In genomic region chr16:17252841-17253240, GRCm38 (mm10) we compare ENCODE assay signal across 16 mouse cellular contexts. TPM values are rescaled to one million over a fixed set of nuclear protein-coding genes. Genes with fewer than 3 reads are reported as not detected.
DNase-seq lines count a peak whose midpoint lies in the region; ATAC-seq and TF ChIP-seq lines count a peak whose summit lies in the region.
"Had no signal": no experiment of that assay in that cellular context is flagged by ENCODE, and none has a peak within 500 bp of the region (broad histone marks: within the 10 kb centered on the region; RNA-seq: fewer than 3 reads in every experiment).

No protein-coding gene starts in this region.

- intact Hi-C loops in heart, postnatal 14 days (cut with DNase I), result no loop called here

- H3K36me3 ChIP-seq in heart, embryonic 13.5 days, result peaks cover 21% of the 10 kb centered on the region
- H3K36me3 ChIP-seq in E14TG2a.4 (ENCODE audit: insufficient read depth, low read length), result peaks cover 47% of the 10 kb centered on the region
- peaks cover 10% of the 10 kb centered on the region for H3K36me3 ChIP-seq in liver, embryonic 11.5 days (ENCODE audit: control insufficient read depth, insufficient read depth, low read length)

- no peak overlapping the region for H3K9ac ChIP-seq in heart, embryonic 13.5 days
- peak overlapping the region; percentile 60 for H3K9ac ChIP-seq in liver, embryonic 11.5 days (ENCODE audit: low read depth, low read length)
- H3K9ac ChIP-seq: hindbrain, embryonic 12.5 days; intestine, embryonic 15.5 days had no signal

- no peak overlapping the region for H3K4me2 ChIP-seq in heart, embryonic 13.5 days
- H3K4me2 ChIP-seq in liver, embryonic 11.5 days, result peak overlapping the region; percentile 55
- H3K4me2 ChIP-seq: hindbrain, embryonic 12.5 days; intestine, embryonic 15.5 days had no signal

- no peak for TF ChIP-seq CTCF in E14TG2a.4 (conservative IDR thresholded peaks at IDR 0.05; ENCODE audit: low read length)

- H3K27me3 ChIP-seq in heart, embryonic 13.5 days (replicated peaks), result no peaks in the 10 kb centered on the region
- H3K27me3 ChIP-seq in E14TG2a.4 (ENCODE audit: insufficient read depth, low read length), result no peaks in the 10 kb centered on the region
- H3K27me3 ChIP-seq in liver, embryonic 11.5 days (replicated peaks; ENCODE audit: control insufficient read depth, insufficient read depth, low read length), result no peaks in the 10 kb centered on the region
- H3K27me3 ChIP-seq: hindbrain, embryonic 12.5 days; intestine, embryonic 15.5 days; Patski had no signal

- H3K4me1 ChIP-seq in heart, embryonic 13.5 days, result peaks cover 81% of the 10 kb centered on the region
- peaks cover 98% of the 10 kb centered on the region for H3K4me1 ChIP-seq in E14TG2a.4 (replicated peaks; ENCODE audit: low read depth, low read length)
- H3K4me1 ChIP-seq in liver, embryonic 11.5 days (replicated peaks; ENCODE audit: control insufficient read depth, insufficient read depth, low read length), result peaks cover 56% of the 10 kb centered on the region

- 0 out of 2 replicates have a peak overlapping the region, but pooled peaks have one; percentile 5 for H3K27ac ChIP-seq in heart, embryonic 13.5 days (replicated peaks)
- peak overlapping the region; percentile 71 for H3K27ac ChIP-seq in liver, embryonic 11.5 days (ENCODE audit: low read depth, low read length)
- H3K27ac ChIP-seq: gastrocnemius, adult 2 months; heart, adult 2 months; hindbrain, embryonic 12.5 days; intestine, embryonic 15.5 days had no signal

- 50% methylated on average over 7 of the region's 7 CpGs for WGBS in heart, embryonic 13.5 days
- 46% methylated on average over 7 of the region's 7 CpGs for WGBS in liver, embryonic 11.5 days

- H3K4me3 ChIP-seq in heart, embryonic 13.5 days, result no peak overlapping the region
- H3K4me3 ChIP-seq in E14TG2a.4 (replicated peaks; ENCODE audit: low read length), result peak overlapping the region; percentile 64
- no peak overlapping the region for H3K4me3 ChIP-seq in liver, embryonic 11.5 days (ENCODE audit: low read depth, low read length)
- H3K4me3 ChIP-seq: gastrocnemius, adult 2 months; heart, adult 2 months; hindbrain, embryonic 12.5 days; intestine, embryonic 15.5 days had no signal

- no peak for ATAC-seq in heart, embryonic 13.5 days (ENCODE audit: extremely low read depth, insufficient number of reproducible peaks, low FRiP score, low TSS enrichment)
- ATAC-seq in liver, embryonic 11.5 days (replicated peaks; ENCODE audit: low FRiP score), result 0 out of 2 replicates have a peak, but pooled peaks have one; percentile 45
- ATAC-seq: Patski had no signal

- no peaks in the 10 kb centered on the region for H3K9me3 ChIP-seq in heart, embryonic 13.5 days
- H3K9me3 ChIP-seq in E14TG2a.4 (ENCODE audit: low read length), result no peaks in the 10 kb centered on the region
- no peaks in the 10 kb centered on the region for H3K9me3 ChIP-seq in liver, embryonic 11.5 days (ENCODE audit: control insufficient read depth, low read length)
- H3K9me3 ChIP-seq: hindbrain, embryonic 12.5 days; intestine, embryonic 15.5 days had no signal

- DNase-seq in heart, postnatal 14 days, result no peak
- DNase-seq in ES-CJ7 (ENCODE audit: low read depth, low spot score), result peak; percentile 77
- no peak for DNase-seq in liver, embryonic 11.5 days (ENCODE audit: low spot score)
- no peak for DNase-seq in retina, embryonic 14.5 days (ENCODE audit: low spot score)
- no peak for DNase-seq in testis, postnatal 14 days (ENCODE audit: low spot score)
- DNase-seq: cerebellum, postnatal 14 days; gastrocnemius, adult 2 months; heart, adult 2 months; right cerebral cortex, postnatal 4 days; thymus, adult 18-20 months had no signal

RNA-seq across cellular contexts. Expression of gene Hic2, which starts 19.5 kb away (rescaled TPM):
- 4.1 and 4.6 TPM in 2 replicates for polyA plus RNA-seq in heart, embryonic 13.5 days (2015; fragmentation: Nextera tagmentation; extraction: Ambion mirVana)
- total RNA-seq in heart, postnatal 14 days (2021), result 1 to 10 TPM; 1.8 to 2.1 TPM
- 7.0 and 8.3 TPM in 2 replicates for polyA plus RNA-seq in liver, embryonic 11.5 days (2014; fragmentation: Nextera tagmentation; extraction: Ambion mirVana)

RNA-seq across cellular contexts. Expression of gene Tmem191c, which starts 23.0 kb away (rescaled TPM):
- polyA plus RNA-seq in heart, embryonic 13.5 days (2015; fragmentation: Nextera tagmentation; extraction: Ambion mirVana), result 7.0 and 7.6 TPM in 2 replicates
- 1 to 10 TPM; 2.7 to 3.9 TPM for total RNA-seq in heart, postnatal 14 days (2021)
- polyA plus RNA-seq in liver, embryonic 11.5 days (2014; fragmentation: Nextera tagmentation; extraction: Ambion mirVana), result 5.0 and 7.7 TPM in 2 replicates

RNA-seq across cellular contexts. Expression of gene Rimbp3, which starts 44.4 kb away (rescaled TPM):
- polyA plus RNA-seq in heart, embryonic 13.5 days (2015; fragmentation: Nextera tagmentation; extraction: Ambion mirVana), result 0.17 and 0.18 TPM in 2 replicates
- under 1 TPM; 0.05 to 0.07 TPM for total RNA-seq in heart, postnatal 14 days (2021)
- polyA plus RNA-seq in liver, embryonic 11.5 days (2014; fragmentation: Nextera tagmentation; extraction: Ambion mirVana), result 0.18 and 0.45 TPM in 2 replicates
- total RNA-seq: liver, adult 2 months had no signal
- polyA plus RNA-seq: liver, adult 2 months had no signal

RNA-seq across cellular contexts. Expression of gene Ube2l3, which starts 50.4 kb away (rescaled TPM):
- polyA plus RNA-seq in heart, embryonic 13.5 days (2015; fragmentation: Nextera tagmentation; extraction: Ambion mirVana), result 292 and 303 TPM in 2 replicates
- 100 to 1,000 TPM; 114 to 118 TPM for total RNA-seq in heart, postnatal 14 days (2021)
- polyA plus RNA-seq in liver, embryonic 11.5 days (2014; fragmentation: Nextera tagmentation; extraction: Ambion mirVana), result 369 and 377 TPM in 2 replicates
